Mouse (Mus musculus) embryonic fibroblast, embryonic 13.5 days (primary cell): ENCODE results near the gene Akap2.

ENCODE experiments used
- CTCF ChIP-seq: IDR thresholded peaks from 2 replicates; pipeline ENCODE4 v1.5.1; 2011; ENCODE audit warnings: mild to moderate bottlenecking, control low read depth, low read length, moderate library complexity, borderline replicate concordance; ENCODE audit not compliant: insufficient read depth
- POLR2A ChIP-seq: IDR thresholded peaks from 2 replicates; pipeline ENCODE4 v1.6.1; 2011; ENCODE audit warnings: low read depth, mild to moderate bottlenecking, control low read depth, low read length, moderate library complexity

- TF ChIP-seq CTCF: no peak
- no peak for TF ChIP-seq POLR2A
Measured at GRCm38 (mm10) chr4:57922171-57922570, 204.7 kb downstream of the Akap2 start.
